Mouse (Mus musculus): Measurements from ENCODE around the gene Rarb.

The Rarb gene

GRCm38 (mm10) chr14:16735331-16736012 is 83.5 kb downstream of the Rarb start:
- no peak for DNase-seq (ENCODE audit: extremely low spot score)

- peak; percentile 65 for DNase-seq (ENCODE audit: extremely low spot score)
Observed at GRCm38 (mm10) chr14:16733595-16734298, 85.2 kb downstream of the Rarb start.

- DNase-seq (ENCODE audit: extremely low spot score): no peak
Observed at GRCm38 (mm10) chr14:16732054-16732453, 86.9 kb downstream of the Rarb start.

DNA sequence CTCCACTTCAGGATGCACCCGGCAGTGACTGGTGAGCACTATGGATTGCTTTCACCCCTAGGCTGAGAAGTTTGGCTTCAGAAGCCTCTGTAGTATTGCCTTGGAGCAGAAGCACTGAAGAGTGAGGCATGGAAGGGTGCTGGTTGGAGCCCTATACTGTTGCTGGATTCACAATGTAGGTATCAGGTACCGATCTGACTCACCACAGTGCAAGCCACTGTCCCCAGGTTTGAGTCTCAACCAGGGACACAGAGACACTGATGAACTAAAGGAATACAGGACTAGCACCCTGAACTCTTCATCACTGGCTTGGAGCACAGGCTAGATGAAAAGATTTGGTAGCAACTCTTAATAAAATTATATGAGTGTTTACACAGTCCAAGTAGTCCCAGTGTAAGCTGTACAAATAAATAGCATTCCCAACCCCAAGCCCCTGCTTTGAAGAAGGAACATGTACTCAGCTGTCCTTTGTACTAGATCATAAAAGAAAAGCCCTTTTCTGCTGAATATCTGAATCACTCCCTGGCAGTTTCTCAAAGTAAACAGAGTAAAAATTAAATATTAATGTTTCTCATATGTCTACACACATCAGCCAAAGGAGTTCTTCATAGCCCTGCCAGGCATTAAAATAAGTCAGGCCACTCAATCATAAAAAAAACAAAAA is 90.6 kb downstream of the Rarb start:
- DNase-seq (ENCODE audit: extremely low spot score): no peak

DNA sequence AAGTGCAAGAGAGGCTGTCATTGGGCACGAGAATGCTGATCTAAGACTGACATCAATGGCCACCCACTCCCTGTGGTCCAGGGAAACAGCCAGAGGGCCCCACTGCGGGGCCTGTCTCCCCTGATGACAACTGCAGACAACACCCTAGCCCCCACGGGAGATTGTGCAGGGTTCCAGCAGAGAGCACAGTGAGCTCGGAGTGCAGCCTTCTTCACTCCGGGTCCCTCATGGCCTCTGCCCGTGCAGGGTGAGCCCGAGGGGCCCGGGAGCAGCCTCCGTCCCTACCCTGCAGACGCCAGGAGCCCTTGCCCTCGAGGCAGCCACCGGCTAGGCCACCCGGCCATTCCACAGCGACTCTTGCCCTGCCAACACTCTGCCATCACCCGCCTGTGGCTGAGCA is 95.0 kb downstream of the Rarb start:
- no peak for DNase-seq (ENCODE audit: extremely low spot score)

DNA sequence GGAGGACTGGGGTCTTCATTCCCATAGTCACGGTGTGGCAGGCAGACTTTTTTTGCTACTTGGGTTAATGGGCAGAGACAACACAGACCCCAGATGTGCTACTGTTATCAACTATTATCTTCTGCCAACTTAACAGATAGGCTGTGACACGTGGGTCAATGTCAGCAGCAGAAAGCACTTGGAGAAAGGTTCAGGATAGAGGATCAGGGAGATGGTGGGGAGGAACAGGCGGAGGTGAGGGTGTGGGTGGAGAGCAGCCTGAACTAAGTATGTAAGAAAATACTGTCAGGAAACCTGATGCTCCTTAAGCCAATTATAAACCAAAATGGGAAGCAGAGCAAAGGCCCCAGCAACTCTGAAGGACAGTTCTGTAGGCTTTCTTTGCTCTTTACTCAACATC is 101.1 kb downstream of the Rarb start:
- no peak for DNase-seq (ENCODE audit: extremely low spot score)

GRCm38 (mm10) chr14:16714344-16714955 is 104.5 kb downstream of the Rarb start:
- no peak for DNase-seq (ENCODE audit: extremely low spot score)

GRCm38 (mm10) chr14:16713773-16714172 is 105.2 kb downstream of the Rarb start:
- DNase-seq (ENCODE audit: extremely low spot score): no peak

DNA sequence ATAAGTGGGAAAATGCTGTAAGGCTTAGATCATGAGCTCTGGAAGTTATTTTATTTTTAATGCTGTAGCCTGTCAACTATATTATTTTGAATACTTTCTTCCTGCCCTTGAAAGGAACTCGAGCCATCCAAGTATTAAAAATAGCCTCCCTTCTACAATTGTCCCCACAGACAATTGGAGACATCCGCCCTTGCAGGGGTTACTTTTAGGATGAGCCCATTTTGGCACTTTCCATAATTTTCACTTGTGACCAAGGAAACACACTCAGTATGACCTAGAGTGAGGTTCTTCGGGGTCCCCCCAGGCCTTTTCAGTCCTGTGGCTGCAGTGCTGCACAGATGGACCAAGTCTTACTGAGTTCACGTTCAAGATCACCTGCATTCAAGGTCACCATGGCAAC is 119.7 kb downstream of the Rarb start:
- no peak for DNase-seq (ENCODE audit: extremely low spot score)

- DNase-seq (ENCODE audit: extremely low spot score): peak; percentile 36
Observed at GRCm38 (mm10) chr14:16695453-16696120, 123.4 kb downstream of the Rarb start.

DNA sequence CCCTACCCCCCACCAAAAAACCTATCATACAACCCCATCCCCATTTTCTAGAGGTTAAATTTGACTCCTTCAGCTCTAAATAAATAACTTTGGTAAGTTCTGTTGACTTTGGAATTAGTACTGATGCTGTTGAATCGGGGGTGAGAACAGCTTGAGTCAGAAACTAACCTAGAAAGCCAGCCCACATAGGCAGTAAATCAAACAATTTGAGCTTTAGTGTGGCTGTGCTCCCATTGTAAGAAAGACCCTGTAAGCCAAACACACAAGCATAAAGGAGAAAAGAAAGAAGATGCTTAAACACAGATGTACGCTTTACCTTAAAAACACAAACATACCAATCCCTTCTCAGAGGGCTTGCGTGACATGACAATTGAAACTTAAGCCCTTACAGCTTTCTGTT is 140.6 kb downstream of the Rarb start:
- DNase-seq (ENCODE audit: extremely low spot score): no peak

DNA sequence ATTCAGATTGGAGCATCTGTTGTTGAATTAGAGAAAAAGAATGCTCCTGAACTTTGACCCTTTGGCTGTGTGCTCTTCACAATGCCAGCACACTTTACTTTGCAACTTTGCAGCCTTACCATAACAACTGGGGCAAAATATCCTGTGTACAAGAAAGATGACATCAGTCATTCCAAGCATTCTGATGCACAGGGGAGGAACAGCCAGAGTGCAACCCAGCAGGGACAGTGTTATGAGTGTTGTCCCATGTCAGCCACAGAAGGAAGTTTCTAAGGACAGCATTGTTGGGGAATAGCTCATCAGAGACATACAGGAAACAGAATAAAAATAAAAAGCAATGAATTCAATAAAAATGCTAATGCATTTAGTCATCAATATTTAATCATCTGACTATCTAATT is 141.9 kb downstream of the Rarb start:
- DNase-seq (ENCODE audit: extremely low spot score): no peak

- no peak for DNase-seq (ENCODE audit: extremely low spot score)
Observed at GRCm38 (mm10) chr14:16670571-16670970, 148.4 kb downstream of the Rarb start.

DNA sequence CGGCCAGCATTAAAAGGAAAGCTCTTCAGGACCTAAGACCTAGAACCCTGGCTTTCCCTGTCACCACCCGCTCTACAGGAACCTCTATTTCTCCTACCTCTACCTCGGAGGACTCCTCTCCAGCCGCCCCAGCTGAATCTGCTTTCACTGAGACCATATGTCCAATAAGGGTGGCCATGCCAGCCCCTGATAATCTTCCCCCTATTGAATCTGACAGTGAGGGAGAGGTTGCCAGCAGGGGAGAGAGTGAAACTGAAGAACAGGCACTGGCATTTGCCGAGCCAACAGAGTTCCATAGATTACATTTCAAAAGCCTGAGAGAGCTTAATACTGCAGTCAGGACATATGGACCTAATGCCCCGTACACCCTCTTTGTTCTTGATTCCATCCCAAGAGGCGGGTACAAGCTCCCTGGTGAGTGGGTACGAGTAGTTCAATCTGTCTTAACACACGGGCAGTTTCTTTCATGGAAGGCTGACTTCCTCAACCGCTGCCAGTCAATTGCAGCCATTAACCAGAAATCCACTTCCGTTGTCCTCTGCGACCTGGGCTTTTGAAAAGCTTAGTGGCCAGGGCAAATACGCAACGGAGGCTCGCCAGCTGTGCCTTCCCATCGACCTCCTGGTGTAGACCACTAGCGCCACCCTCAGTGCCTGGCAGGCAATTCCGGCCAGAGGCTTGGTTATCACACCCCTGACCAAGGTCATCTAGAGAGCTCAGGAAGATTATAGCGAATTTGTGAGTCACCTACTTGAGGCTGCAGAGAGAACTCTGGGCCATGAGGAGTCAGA is 179.6 kb downstream of the Rarb start:
- no peak for DNase-seq (ENCODE audit: extremely low spot score)

- no peak for DNase-seq (ENCODE audit: extremely low spot score)
Observed at GRCm38 (mm10) chr14:16613975-16614374, 205.0 kb downstream of the Rarb start.

- DNase-seq (ENCODE audit: extremely low spot score): peak; percentile 24
Observed at GRCm38 (mm10) chr14:16605480-16605879, 213.5 kb downstream of the Rarb start.

DNA sequence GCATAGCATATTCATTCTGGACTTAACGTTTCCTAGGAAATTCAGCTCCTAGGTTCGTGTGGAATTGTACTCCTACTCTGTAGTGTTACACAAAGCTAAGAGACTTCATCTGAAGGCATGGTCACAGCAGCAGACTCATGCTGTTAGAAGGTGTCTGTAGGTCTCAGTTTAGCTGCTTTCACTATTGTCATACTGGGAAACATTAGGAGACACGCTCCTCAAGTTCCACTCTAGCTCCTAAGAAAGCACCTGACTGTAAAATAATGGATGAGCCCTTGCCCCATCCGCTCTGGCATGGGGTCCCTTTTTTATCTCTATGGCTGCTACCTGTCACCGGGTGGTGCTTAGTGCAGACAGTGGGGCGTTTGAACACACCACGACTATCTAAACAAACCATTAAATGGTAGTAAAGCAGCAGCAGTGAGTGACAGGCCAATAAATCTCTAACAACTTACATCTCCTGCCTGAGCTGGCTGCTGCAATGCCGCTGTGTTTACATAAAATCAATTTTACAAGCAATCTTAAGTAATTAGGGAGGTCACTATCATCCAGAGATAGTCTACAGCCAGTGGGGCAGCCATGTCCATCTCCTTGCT is 214.4 kb downstream of the Rarb start:
- peak; percentile 28 for DNase-seq (ENCODE audit: extremely low spot score)

- peak; percentile 49 for DNase-seq (ENCODE audit: extremely low spot score)
Observed at GRCm38 (mm10) chr14:16603040-16603590, 215.8 kb downstream of the Rarb start.

DNA sequence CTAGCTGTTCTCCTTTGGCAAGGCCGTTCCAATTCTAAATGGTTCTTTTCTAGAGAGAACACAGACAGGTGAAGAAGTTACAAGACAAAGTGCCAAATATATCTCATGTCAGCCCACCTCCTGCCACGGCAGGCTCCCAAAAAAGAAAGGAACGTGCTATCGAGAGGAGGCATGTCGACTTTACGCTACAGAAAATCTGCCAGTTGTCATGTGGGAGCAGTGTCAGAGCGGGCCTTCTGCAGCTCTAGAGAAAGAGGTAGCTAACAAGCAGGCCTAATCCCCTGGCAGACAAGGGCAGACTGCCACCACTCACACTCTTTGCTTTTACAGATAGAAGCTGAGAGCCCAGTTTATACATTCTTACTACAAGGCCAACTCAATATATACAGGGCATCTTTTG is 219.7 kb downstream of the Rarb start:
- no peak for DNase-seq (ENCODE audit: extremely low spot score)

GRCm38 (mm10) chr14:16598074-16598501 is 220.9 kb downstream of the Rarb start:
- no peak for DNase-seq (ENCODE audit: extremely low spot score)

Measured in embryo, embryonic 9.5 days (tissue).